Mouse (Mus musculus): ENCODE measurements at regions not wholly inside any gene's neighbourhood (a gene's known extent, or its start where the extent isn't known, plus 50 kb on each side); places are given as distances from the start of the nearest gene placed in this dataset.
"Not testable (repeated sequence)": the region's sequence is repeated elsewhere in the genome, so short reads cannot be mapped to it uniquely, and the experiment has no call there.

DNA sequence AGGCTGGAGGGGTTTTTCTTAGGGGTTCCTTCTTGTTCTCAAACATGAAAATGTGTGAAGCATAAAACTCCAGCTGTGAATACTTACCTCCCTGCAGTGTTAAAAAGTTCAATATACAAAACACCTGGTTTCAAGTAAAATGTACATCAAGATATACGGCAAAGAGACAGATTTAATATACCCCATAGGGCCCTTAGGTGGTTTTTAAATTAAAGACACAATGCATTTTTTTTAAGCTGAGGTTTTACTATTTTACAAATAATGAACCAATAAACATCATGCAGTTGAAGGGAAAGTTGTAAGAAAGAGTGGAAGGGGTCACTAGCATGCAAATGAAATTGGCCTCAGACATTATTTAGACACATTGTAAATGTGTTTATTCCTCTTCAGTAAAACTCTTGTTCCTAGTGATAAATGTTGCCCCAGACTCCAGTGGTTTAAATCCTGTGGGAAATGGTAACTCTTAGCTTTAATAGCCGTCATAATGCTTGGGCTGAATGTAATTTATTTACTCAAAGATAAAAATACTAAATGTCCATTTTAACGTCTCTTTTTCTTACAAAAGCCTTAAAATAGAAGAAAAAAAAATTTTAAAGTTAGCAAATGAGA is 1337.9 kb downstream of the Efnb2 start:
- no peak for DNase-seq

DNA sequence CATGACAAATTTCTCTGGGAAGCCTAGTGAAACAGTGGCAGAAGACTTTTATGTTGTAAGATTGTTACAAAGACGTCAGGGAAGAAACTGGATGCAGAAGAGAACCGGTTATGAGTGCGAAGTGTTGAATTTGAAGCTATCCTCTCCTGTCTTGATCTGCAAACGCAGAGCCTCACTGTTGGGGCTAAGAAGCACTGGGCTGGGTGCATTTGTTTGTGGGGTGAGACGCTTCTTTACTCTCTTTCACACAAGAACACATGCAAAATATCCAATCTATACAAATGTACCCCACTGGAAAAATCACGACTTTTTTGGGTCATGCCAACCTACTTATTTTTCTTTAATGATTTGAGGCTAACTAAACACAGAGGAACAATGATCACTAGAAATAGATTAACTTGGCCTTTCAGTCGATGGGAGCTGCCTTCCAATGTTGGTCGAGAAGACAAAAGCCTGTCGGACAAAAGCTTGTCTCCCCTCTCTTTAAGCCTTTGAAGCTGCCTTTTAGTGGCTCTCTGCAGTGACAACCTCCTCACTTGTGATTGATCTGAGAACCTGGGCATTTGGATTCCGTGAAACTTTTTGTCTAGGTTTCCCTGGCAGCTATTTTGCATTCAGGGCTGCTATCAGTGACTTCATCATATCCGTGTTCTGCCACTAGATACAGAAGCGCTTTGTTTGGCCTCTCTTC is 1338.5 kb downstream of the Efnb2 start:
- DNase-seq: no peak

DNA sequence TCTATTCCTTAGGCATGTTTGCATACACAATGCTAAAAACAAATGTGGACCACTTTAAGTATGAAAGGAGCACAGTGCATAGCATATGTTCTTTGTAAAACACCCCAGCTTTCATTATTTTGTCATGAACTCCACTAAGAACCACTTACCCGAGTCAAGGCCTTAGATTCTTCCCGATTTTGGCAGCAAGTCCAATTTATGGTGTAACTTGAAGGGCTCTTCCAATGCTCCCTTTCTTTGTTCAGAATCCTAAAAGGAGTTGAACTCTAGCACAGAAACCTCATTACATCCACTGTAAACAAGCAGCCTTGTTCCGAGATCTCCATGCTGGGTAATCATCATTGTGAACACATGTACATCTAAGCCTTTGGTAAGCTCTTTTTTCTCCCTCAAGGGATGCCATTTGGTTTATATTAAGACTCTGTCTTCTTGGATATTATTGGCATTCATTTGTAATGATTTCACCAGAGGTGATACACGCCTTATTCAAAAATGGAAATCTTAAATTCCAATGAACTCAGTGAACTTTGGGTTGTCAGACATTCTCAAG is 1344.2 kb downstream of the Efnb2 start:
- no peak for DNase-seq

DNA sequence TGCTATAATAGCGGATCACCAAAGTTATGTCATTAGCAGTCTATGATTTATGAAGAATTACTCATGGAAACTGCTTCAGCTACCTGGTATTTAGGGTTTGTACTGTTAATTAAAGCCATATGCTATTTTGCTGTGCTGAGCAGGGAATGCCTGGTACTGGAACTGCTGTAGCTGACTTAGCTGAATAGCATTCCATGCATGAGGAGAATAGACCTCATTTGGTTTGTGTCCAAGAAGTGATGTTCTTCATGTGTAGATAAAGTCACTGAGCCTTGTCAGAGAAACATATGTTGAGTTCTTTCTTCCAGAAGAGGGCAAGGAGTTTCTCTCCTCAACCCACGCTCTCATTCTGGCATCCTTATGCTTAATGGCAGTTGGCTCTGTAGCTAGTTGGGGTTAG is 1351.8 kb downstream of the Efnb2 start:
- no peak for DNase-seq

DNA sequence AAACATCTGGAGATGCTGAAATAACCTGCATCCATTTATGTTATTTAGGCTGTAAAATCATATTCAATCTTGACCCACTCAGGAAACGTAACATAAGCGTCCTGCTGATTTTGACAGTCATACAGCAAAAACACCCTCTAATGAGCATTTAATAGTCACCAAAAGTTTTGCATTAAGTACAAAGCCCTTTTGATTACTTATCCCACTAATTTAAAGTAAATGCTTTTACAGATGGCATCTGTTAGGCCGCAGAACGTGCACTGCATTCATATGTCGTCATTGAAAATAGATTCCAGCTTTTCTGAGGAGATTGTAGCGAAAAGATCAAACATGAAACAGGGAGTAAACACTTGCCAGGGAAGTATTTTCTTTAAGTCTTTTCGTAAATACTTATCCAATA is 1371.7 kb downstream of the Efnb2 start:
- DNase-seq: no peak

DNA sequence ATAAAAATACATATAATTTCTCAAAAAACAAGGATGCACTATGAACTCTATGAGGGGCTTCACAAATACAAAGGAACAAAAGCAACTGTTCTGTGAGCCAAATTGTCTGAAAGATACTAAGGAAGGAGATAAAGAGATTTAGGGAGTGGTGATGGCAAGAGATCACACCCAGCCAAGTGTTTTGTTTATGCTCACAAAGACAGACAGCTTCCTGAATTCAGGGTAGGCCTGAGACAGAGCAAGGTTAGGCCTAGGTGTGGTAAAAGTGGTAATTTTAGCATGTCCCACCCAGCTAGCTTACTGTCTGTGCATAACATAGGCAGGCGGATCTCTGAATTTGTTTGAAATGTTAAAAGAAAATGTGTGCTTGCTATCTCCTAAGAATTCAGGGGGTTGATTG is 1374.5 kb downstream of the Efnb2 start:
- DNase-seq: no peak

DNA sequence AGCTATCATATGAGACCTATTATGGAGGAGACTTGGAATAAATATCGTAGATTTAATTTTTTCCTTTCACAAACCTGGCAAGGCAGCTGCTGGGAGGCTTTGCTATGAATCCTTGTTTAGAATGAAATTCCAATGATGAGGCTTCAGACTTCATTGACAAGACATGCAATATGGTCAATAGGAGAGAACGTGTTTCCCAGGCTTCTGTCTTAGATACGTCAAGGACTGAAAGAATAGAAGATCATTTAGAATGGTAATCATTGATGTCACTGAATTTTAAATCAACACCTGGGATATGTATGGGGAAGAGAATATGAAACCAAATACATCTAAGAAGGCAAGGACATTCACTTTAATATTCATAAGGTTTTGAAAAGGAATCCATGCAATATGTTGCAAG is 1393.6 kb downstream of the Efnb2 start:
- DNase-seq: no peak

DNA sequence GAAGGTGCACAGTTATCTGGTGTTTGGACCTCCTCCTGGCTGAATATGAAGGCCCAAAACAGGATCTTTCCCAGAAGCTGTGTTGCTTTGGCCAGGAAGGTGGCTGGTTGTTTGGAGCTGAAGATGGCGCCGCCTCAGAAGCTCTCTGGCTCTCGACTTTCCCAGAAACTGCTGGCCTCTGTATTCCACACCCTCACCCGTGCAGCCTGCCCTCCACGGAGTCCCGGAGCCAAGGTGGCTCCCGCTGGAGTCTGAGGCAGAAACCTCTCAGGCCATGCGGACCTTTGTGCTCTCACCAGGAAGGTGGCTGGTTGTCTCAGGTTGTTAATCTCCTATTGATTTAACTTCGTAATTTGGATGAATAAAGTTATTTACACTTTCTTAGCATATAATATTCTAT is 1406.7 kb downstream of the Efnb2 start:
- DNase-seq: not testable (repeated sequence)

DNA sequence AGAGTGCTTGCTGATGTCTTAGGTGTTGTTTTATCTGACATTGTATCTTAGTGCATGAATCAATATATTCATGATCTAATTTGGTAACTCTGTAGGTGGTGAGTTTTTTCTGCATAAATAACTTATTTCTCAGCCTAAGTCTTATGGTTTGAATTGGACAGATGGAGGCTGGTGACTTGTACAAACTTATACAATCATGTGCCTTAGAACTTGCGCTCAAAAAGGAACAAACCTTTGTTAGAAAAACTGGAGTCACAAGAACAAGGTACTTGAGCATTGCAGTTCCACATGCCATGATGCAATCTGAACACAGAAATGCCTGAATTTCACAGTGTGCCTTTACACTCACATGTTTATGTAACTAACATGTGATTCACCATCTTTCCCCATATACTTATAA is 1420.7 kb downstream of the Efnb2 start:
- no peak for DNase-seq

DNA sequence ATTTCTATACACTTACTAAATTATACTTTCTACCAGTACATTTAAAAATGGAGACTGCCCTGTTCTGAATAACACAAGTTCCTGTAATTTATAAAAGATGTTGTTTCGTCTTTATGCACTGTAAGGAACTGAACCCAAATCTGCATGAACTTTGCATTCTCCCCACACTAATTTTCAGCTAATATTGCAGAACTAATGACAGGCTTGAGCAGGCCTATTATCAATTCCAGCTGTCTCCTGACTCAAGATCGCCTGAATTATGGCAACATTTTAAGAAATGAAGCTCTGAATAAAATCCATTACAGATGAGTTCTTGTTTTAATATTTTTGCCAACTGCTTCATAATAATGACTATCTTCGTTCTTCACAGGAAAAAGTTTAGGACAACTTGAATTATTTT is 1427.0 kb downstream of the Efnb2 start:
- DNase-seq: no peak

DNA sequence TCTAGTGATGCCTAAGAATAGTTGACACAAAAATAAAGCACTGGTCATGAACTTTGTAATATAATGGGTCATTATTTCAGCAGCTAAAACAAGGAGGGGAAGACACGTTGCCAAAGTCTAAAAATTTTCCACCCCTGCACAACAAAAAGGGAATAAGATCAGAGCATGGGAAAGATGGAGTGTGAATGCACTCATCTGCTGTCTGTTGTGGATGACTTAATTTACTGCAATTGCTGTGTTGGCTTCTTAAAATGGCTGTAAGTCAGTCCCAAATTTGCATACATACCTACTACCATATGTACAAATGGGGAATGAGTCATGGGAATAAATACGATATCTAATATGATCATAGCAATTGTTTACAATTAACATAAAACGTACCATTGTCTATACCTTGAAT is 1441.7 kb downstream of the Efnb2 start:
- DNase-seq: no peak

DNA sequence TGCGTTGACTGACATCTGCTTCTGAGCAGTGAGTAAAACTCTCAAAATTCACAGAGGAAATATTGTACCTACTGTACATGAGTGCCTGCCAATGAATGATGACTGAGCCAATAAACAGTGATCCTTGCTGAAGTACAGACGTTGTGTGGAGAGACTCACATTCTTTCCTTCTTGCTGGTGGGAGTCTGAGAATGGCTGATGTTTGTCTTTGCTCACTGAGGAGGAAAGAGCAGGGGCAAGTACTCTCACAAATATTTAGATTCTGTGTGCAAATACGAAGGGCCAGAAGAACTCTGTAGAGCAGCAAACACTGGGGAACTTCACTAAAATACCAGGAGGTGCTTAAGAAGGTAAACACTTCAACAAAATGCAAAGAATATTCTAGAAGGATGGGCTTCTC is 1453.9 kb downstream of the Efnb2 start:
- no peak for DNase-seq

DNA sequence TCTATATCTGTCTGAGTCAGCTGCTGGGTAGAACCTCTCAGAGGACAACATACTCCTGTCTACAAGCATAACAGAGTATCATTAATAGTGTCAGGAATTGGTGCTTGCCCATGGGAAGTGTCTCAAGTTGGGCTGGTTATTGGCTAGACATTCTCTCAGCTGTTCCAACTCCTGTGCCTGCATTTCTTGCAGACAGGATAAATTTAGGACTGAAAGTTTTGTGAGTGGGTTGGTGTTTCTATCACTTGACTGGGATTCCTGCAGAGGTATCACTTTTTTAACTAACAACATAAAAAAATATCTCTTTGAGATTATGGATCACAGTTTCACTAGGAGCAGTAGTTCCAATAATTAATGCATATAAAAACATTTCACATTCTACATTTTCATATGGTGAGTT is 1454.4 kb downstream of the Efnb2 start:
- DNase-seq: no peak

DNA sequence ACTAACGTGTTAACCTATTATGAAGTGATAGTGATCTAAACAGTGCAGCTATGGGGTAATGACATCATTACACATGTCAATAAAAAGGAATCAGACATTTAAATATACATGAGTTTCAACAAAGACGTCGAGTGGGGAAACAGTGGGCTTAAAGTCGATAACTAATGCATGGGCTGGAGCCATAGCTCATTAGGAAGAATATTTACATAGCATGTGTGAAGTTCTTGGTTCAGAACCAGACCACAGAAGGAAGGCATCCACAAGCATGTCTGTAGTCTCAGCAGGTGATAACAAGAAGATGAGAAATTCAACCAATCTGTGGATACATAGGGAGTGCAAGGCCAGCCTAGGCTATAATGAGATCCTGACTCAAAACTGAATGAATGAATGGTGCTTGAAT is 1456.0 kb downstream of the Efnb2 start:
- no peak for DNase-seq

DNA sequence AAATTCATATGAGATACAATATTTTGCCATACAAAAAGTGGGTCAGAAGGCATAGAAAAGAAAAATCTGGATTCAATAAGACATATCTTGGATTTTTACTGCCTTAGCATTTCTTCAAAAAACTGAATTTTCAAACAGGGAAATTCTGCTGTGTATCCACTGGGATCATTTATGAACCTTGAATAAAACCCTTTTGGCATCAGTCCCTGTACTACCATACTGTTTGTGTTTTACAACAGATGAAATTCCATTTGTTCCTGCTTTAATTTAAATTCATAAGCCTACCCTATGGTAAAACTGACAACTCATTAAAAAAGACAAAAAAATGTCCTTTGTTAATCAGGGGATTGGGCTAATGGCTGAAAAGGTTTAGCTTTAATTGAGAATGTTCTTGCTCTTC is 1470.3 kb downstream of the Efnb2 start:
- DNase-seq: no peak

DNA sequence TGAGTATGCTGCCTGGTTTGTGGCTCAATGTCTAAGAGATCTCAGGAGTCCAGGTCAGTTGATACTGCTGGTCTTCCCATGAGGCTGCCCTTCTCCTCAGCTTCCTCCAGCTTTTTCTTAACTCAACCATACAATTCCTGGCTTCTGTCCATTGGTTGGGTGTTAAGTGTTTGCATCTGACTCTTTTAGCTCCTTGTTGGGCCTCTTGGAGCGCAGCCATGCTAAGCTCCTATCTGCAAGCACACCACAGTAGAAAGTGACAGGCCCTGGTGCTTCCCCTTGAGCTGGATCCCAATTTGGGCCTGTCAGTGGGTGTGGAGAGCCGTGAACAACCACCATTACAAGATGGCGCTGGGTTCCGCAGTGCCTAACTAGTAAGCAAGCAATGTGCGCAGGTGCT is 1497.7 kb downstream of the Efnb2 start:
- DNase-seq: no peak

DNA sequence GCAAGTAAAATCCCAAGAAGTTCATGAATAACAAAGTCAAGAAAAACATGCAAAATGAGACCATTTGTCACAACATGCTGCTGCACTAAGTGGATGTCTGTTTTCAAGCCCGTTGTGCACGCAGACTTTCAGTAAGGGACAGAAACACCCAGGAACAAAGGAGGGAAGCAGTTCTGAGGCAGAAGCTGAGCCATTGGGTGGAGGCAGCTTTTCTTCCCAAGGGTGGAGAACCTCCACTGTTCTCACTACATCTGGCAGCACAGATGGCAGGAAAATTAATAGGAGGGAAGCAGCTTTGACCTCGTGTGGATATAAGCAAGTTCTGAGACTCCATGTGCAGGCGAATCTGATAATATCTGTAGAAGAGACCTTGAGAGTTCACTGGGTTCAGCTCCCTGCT is 1529.3 kb downstream of the Efnb2 start:
- DNase-seq: no peak

DNA sequence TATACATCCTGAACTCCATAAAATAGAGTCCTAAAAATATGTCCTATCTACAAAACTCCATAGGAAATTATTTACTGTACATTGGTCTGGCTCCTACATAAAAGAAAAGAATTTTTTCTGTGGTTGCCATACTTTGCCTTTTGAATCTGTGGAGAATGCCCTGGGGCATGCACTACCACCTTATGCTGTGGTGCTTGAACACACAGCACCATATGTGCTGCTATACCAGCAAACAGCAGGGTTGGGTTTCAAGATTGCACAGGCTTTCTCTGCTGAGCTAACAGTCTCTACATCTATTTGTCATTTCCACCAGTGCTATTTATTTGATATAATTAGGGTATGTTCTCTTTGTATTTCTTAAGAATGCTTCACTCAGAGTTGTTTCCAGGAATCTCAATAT is 1552.2 kb downstream of the Efnb2 start:
- DNase-seq: no peak

DNA sequence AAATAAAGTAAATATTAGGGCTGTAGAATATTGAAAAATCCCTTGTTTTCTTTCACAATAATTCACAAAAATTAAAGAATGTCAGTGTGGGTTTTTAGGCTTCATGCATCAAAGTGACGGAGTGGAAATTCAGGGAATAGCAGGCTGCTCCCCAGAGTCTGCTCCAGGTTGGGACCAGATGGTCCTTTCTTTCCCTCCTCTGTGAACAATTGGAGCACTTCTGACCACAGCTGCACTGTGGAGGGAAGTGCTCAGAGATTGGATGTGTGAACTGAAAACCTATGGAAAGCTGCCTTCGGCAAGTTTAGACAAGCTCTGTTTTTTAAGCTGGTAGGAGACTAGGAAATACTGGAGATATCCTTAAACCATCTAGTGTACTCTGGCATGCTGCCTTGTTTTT is 1563.5 kb downstream of the Efnb2 start:
- DNase-seq: no peak

DNA sequence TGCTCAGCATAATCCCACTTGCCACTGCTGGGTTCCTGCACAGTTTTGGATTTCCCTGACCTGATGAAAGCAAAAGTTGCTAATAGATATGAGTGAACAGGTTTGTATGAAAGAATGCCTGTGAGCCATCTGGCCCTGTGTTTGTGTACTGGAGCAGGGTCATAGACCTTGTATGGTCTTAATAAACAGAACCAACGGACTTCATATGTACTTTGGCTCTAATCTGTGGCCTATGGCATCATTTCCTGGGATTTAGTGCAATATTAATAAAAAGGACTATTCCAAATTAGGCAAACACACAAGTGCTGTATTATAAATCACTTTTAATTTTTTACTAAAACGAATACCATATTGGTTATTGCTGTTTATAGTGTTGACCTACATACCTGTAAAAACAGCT is 1568.2 kb downstream of the Efnb2 start:
- no peak for DNase-seq

DNA sequence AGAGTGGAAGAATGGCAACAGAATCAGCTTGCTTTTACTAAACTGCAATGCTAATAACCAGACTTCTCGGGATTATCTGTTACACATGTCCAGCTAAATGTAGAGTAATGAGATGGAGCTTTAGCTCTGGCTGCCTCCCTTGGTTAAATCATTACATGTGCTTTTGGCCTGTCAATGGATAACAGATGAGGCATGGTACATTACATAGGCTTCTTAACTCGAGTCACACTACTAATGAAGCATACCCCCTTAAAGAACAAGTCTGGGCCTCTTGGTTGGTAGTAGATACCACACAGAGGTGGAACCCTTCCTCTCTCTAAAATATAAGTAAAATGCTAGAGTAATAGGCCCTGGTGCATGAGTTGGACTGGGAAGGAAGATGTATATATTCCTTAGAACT is 1572.9 kb downstream of the Efnb2 start:
- no peak for DNase-seq

DNA sequence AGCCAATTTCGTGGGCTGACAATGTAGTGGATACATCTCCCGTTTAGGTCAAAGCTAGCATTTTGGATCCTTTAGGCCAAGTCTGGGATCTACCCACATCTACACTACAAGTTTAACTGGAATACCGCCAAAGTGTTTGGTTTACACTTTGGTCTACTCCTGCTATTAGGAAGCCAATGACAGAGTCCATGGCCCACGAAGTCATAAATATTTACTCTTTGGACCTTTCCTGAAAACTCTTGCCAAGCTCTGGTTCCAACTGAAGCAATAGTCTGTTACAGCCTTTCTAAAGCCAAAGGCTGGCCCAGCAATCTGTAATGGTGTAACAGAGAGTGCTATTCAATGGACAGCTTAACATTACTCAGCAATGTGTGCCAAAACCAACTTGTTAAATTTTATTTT is 1600.8 kb downstream of the Efnb2 start:
- peak; percentile 58 for DNase-seq

DNA sequence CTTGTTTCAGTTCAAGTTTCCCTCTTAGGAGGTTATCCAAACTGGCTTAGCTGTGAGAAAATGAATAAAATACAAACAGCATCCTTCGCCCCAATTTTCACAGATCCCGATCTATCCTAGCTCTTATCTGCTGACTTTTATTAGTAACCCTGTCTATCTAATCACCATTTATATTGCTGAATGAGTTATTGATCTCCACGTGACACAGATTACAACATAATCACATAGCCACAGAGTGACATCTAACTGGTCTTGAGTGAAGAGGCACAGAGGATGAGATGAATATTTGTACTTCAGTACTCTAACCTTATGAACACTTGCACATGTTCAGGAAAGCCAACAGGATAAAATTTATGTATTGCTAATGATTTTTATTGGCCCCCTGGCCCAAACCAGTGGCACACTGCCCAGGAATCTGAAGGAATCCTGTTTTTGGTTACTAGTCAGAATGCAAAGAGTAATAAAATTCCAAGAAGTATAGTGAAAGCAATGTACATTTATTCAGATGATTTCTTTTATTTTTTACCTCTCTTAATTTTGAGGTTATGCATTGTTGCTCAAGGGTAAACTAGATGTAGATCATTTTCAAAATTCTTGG is 1634.7 kb downstream of the Efnb2 start:
- DNase-seq: no peak

DNA sequence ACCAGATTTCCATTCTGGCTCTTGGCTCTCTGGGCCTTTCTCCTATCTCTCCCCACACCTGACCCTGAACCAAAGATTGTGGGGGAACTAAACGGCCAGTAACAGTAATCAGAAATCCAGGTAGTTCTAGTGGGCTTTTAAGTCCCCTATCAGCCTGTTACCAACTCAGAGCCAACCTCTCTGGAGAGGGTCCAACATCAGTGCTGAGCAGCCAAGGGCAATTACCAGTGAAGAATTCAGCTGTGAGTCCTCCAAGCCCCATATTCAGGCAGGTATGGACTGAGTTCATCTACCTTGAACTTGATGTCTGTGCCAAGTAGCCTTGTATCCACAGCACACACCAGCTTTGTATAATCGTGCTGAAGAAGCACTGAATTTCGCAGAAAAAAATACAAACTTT is 1636.7 kb downstream of the Efnb2 start:
- DNase-seq: no peak

DNA sequence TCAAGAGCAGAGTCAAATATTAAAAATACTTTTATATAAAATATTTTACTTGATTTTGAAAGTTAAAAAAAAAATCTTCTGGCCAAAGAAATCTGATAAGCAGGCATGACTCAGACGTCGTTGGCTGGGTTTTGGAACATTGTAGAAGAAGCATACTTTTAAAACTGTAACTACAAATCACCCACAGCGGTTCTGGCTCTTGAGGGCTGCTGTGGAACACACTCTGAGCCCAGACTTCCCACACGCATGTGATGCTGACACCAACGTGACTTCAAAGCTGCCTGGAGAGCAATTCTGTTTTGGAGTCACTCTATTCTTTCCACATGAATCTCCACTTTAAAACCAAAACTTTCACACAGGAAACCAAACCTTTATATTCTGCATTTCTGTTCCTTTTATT is 1649.2 kb downstream of the Efnb2 start:
- DNase-seq: no peak
